Mouse (Mus musculus) c-Kit-positive CD71-positive TER-119-negative erythroid progenitor cells, embryonic 14.5 days (primary cell): ENCODE measurements around the gene Fgfrl1.

Source experiments
- DNase-seq: peaks from one replicate; pipeline ENCODE4 v3.0.0-alpha.2; 2013; ENCODE audit warnings: low read depth

Fgfrl1 gene

GRCm38 (mm10) chr5:108700346-108700745 lies 8.2 kb downstream of the Fgfrl1 start:
- no peak for DNase-seq

- no peak for DNase-seq
Observed at GRCm38 (mm10) chr5:108701341-108702021, 9.3 kb downstream of the Fgfrl1 start.

DNA sequence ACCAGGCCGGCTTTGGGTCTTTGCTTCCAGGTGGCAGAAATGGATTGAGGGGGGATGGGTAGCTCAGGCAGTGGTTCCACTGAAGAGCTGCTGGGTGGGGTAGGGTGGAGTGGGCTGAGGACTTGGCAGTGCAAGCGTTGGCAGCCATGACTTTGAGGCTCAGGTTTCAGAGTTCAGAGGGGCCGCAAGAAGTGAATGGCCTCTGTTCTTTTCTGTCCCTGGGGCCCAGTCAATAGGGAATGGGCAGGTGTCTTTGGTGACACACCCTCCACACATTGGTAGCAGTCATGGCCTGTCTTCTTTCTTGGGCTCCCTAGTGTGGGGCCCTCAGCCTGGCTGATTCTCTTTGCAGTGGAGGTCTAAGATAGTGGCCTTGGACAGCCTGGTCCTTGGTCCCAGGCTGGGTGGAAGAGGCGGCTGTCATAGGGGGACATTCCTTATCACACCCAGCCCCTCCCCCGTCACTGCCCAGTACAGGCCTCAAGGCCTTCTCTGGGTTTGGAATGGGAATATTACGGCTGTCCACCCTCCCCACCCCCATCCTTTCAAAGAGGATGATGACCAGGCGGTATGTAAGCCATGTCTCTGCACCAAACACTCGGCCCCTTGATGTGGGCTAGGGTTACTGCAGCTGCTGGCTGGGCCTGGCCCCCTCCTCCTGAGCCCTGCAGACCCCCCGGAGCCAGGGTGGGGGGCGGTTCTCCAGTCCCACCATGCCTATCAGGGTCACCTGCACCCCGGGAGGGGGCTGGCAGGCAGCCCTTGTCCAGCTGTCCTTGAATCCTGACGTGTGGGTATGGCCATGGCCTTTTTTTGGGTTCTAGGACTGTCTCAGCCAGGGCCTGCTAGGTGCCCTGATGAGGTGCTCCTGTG lies 11.8 kb downstream of the Fgfrl1 start:
- no peak for DNase-seq

GRCm38 (mm10) chr5:108707758-108708157 lies 15.6 kb downstream of the Fgfrl1 start:
- no peak for DNase-seq

DNA sequence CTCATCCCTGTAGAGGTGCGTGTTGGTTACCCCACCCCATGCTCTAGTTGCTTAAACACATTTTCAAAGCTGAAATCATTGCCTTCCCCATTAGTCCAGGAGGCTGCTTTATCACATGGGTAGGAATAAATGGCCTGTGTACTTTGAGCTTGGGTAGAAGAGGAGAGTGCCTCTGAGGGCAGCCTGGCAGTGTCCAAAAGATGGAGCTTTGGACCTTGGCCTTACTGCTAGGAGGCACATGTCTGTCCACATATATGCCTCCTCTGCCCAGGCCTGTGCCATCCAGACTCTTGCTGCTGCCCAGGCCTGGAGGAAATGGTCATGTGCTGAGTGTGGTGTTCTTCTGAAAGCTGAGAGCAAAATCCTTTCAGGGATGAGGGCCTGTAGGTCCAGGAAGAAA lies 16.2 kb downstream of the Fgfrl1 start:
- no peak for DNase-seq

DNA sequence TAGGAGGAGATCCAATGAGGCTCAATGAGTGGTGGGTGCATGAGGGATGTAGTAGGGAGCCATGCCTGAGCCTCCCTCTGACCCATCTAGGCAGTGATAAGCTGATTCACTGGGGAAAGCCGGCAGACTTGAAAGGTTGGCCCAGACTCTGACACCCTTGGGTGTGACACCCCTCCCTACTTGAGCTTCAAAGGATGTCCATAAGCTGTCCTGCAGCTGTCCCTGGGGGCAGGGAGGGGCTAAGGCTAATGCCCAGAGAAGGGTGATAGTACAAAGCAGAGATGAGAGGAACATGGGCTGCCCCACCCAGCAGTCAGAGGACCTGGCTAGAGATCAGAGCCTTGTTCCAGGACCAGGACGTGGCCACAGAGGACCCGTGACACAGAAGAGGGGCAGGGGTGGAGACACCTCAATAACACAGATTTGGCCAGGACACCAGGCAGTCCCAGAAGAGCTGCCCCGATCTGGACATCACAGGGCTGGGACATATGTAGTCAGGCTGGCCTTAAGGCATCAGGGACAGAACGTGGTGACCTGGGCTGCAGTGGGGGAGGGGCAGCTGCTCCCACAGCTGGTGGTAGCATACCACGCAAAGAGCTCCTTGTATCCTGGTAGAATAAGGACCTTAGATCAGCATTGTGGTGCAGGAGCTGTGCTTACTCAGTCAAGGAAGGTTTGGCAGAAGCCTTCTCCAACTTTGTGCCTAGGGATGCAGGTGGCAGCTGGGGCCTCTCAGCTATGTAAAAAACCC lies 17.0 kb downstream of the Fgfrl1 start:
- no peak for DNase-seq

- no peak for DNase-seq
Observed at GRCm38 (mm10) chr5:108711968-108712367, 19.8 kb downstream of the Fgfrl1 start.

GRCm38 (mm10) chr5:108713096-108713495 lies 20.9 kb downstream of the Fgfrl1 start:
- DNase-seq, result no peak

- no peak for DNase-seq
Observed at GRCm38 (mm10) chr5:108713691-108714090, 21.5 kb downstream of the Fgfrl1 start.

- DNase-seq, result no peak
Observed at GRCm38 (mm10) chr5:108714149-108714548, 22.0 kb downstream of the Fgfrl1 start.

GRCm38 (mm10) chr5:108715974-108716373 lies 23.8 kb downstream of the Fgfrl1 start:
- DNase-seq, result no peak

GRCm38 (mm10) chr5:108718051-108718450 lies 25.9 kb downstream of the Fgfrl1 start:
- no peak for DNase-seq

- no peak for DNase-seq
Observed at GRCm38 (mm10) chr5:108719761-108720160, 27.6 kb downstream of the Fgfrl1 start.

GRCm38 (mm10) chr5:108724006-108724405 lies 31.8 kb downstream of the Fgfrl1 start:
- no peak for DNase-seq

GRCm38 (mm10) chr5:108726557-108727248 lies 34.5 kb downstream of the Fgfrl1 start:
- peak; percentile 51 for DNase-seq

- DNase-seq, result no peak
Observed at GRCm38 (mm10) chr5:108727425-108727824, 35.2 kb downstream of the Fgfrl1 start.

DNA sequence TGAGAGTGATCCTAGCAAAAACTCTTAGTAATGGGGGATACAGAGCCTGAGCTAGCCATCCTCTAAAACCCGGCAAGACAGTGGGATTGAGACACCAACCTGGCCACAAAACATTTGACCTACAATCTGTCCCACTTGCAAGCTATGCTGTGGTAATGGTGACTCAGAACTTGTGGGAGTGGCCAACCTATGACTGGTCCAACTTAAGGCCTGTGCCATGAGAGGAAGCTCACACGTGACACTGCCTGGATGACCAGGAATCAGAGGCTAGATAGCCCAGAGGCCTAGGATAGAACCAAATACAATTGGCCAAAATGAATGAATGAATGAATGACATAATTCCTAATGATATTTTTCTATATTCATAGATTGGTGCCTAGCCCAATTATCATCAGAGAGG lies 49.7 kb downstream of the Fgfrl1 start:
- DNase-seq, result no peak

- no peak for DNase-seq
Observed at GRCm38 (mm10) chr5:108742596-108742995, 50.4 kb downstream of the Fgfrl1 start.

DNA sequence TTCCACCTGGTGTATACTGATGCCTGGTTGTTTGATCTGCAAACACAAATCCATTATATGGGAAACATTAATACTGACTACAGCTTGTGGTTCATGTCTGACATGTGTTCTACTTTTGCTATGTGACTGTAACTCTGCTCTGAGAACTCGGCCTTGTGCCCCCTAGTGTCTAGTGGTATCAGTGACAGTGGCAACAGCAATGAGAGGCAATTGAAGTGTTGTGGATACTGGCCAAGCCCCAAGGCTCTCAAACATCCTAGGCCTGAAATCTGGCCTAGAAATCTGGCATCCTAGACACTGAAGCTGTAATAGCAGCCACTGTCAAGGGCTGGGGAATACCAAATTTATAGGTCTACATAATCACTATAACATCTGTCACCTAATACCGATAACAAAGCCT lies 51.7 kb downstream of the Fgfrl1 start:
- DNase-seq, result peak; percentile 44

- DNase-seq, result no peak
Observed at GRCm38 (mm10) chr5:108744629-108745028, 52.4 kb downstream of the Fgfrl1 start.

DNA sequence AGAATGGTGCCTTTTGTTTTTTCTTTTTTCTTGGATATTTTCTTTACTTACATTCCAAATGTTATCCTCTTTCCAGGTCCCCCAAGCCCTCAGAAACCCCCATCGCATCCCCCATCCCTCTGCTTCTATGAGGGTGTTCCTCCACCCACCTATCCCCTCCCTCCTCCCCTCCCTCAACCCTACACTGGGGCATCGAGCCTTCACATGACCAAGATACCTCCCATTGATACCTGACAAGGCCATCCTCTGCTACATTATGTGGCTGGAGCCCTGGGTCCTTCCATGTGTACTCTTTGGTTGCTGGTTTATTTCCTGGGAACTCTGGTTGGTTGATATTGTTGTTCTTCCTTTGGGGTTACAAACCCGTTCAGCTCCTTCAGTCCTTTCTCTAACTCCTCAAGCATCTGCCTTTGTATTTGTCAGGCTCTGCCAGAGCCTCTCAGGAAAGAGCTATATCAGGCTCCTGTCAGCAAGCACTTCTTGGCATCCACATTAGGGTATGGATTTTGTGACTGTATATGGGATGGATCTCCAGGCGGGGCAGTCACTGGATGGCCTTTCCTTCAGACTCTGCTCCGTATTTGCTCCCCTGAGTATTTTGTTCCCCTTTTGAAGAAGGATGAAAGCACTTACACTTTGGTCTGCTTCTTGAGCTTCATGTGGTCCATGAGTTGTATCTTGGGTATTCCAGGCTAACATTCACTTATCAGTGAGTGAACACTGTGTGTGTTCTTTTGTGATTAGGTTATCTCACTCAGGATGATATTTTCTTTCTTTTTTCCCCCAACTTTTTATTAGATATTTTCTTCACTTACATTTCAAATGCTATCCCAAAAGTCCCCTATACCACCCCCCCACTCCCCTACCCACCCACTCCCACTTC lies 58.4 kb downstream of the Fgfrl1 start:
- peak; percentile 32 for DNase-seq
